Mouse (Mus musculus) G1E (cell line): ENCODE results near the gene Gabrg1. TPM values are rescaled to one million over a fixed set of nuclear protein-coding genes. Genes with fewer than 3 reads are reported as not detected.

Experiments used
- ATAC-seq: 2 replicates; pipeline ENCODE4 v1.8.0; 2016; ENCODE audit warnings: mild to moderate bottlenecking; ENCODE audit not compliant: insufficient number of reproducible peaks, poor library complexity, low FRiP score, severe bottlenecking; ENCODE audit errors: extremely low read depth
- DNase-seq: peaks from one replicate; pipeline ENCODE4 v3.0.0; 2012; ENCODE audit warnings: low spot score
- H3K27me3 ChIP-seq: 2 replicates; pipeline ENCODE4 v1.6.1; 2012; ENCODE audit warnings: mild to moderate bottlenecking, low read length, inconsistent platforms; ENCODE audit not compliant: insufficient read depth
- H3K36me3 ChIP-seq: replicated peaks from 2 replicates; pipeline ENCODE3; 2012; ENCODE audit warnings: mild to moderate bottlenecking, inconsistent platforms
- H3K4me1 ChIP-seq: 2 replicates; pipeline ENCODE4 v1.6.1; 2012; ENCODE audit warnings: low read depth, low read length, inconsistent platforms, mixed read lengths; ENCODE audit not compliant: insufficient read depth
- H3K4me3 ChIP-seq: 2 replicates; pipeline ENCODE4 v1.5.1; 2012; ENCODE audit warnings: low read depth, mild to moderate bottlenecking, inconsistent platforms, low read length, moderate library complexity, mixed read lengths
- H3K9me3 ChIP-seq: replicated peaks from 2 replicates; pipeline ENCODE4 v1.6.1; 2012; ENCODE audit warnings: inconsistent platforms
- CTCF ChIP-seq: IDR thresholded peaks from 2 replicates; pipeline ENCODE4 v1.5.1; 2012; ENCODE audit warnings: low read depth, low read length, inconsistent platforms, mixed read lengths
- GATA1 ChIP-seq: IDR thresholded peaks from 2 replicates; pipeline ENCODE4 v1.6.1; 2012; ENCODE audit warnings: borderline replicate concordance, low read length, inconsistent platforms, mixed read lengths
- GATA2 ChIP-seq: IDR thresholded peaks from 2 replicates; pipeline ENCODE4 v1.6.1; 2012; ENCODE audit warnings: low read depth, low read length, inconsistent platforms, borderline replicate concordance
- POLR2AphosphoS5 ChIP-seq: IDR thresholded peaks from 2 replicates; pipeline ENCODE4 v1.6.1; 2012; ENCODE audit warnings: low read depth, low read length, inconsistent platforms; ENCODE audit not compliant: insufficient replicate concordance
- TAL1 ChIP-seq: conservative IDR thresholded peaks from 2 replicates; pipeline ENCODE4 v1.6.1; 2012; ENCODE audit warnings: low read depth, low read length, inconsistent platforms, mixed read lengths
- polyA plus RNA-seq: library from polyadenylated mRNA; stranded (reverse); fragments of >175 nt; gene quantifications from 2 replicates; pipeline ENCODE4 v1.2.3, GENCODE M21; 2012
- total RNA-seq, 2 experiments: library from RNA; stranded (forward) in 1 of 2; stranded (reverse) in 1 of 2; fragments of 200-1000 nt in 1 of 2; fragments of >200 nt in 1 of 2; fragmentation: Nextera tagmentation in 1 of 2; gene quantifications; 2 replicates each; pipeline ENCODE4 v1.2.3; 2014 to 2017

Gabrg1 gene
- total RNA-seq (2014; fragmentation: Nextera tagmentation) (not detected in 2 replicates), total RNA-seq (2017) (0.05 and 0.12 TPM in 2 replicates), polyA plus RNA-seq (not detected in 2 replicates)

- DNase-seq (no peak), ATAC-seq (no peak)
- H3K27me3 ChIP-seq: no peaks in the 10 kb centered on the region
- peaks cover 3% of the 10 kb centered on the region for H3K9me3 ChIP-seq
- no peak within 1 kb of the TSS for H3K4me3 ChIP-seq
- no peaks in the 10 kb centered on the region for H3K4me1 ChIP-seq
- no peaks in the 10 kb centered on the region for H3K36me3 ChIP-seq
- TF ChIP-seq POLR2AphosphoS5 (no peak), CTCF (no peak), GATA1 (no peak), TAL1 (no peak), GATA2 (no peak)
These were observed at the start of gene Gabrg1 for GRCm38 (mm10) chr5:70842192-70843095. Gene Gabrg1, minus strand, starts transcription at chr5:70842617.

- no peaks in the 10 kb centered on the region for H3K9me3 ChIP-seq
- TF ChIP-seq CTCF: no peak
- no peak for TF ChIP-seq GATA1
- TF ChIP-seq GATA2: no peak
- TF ChIP-seq POLR2AphosphoS5: no peak
- no peak for TF ChIP-seq TAL1
- no peak for DNase-seq
- no peaks in the 10 kb centered on the region for H3K4me1 ChIP-seq
- no peaks in the 10 kb centered on the region for H3K36me3 ChIP-seq
- no peak overlapping the region for H3K4me3 ChIP-seq
- no peaks in the 10 kb centered on the region for H3K27me3 ChIP-seq
- ATAC-seq: no peak
These were observed 41.6 kb upstream of the Gabrg1 start for GRCm38 (mm10) chr5:70884026-70884425.

GRCm38 (mm10) chr5:70870081-70870480 lies 27.7 kb upstream of the Gabrg1 start:
- no peak for DNase-seq
- no peak for TF ChIP-seq GATA1
- TF ChIP-seq TAL1: no peak
- no peak for TF ChIP-seq GATA2
- no peak for TF ChIP-seq POLR2AphosphoS5
- no peak for TF ChIP-seq CTCF
- H3K4me3 ChIP-seq: no peak overlapping the region
- peaks cover 5% of the 10 kb centered on the region; the same call in 1 of the 2 replicates for H3K9me3 ChIP-seq
- no peaks in the 10 kb centered on the region for H3K4me1 ChIP-seq
- H3K36me3 ChIP-seq: no peaks in the 10 kb centered on the region
- H3K27me3 ChIP-seq: no peaks in the 10 kb centered on the region
- no peak for ATAC-seq

- DNase-seq: no peak
- no peak for TF ChIP-seq POLR2AphosphoS5
- no peak for TF ChIP-seq TAL1
- no peak for TF ChIP-seq CTCF
- TF ChIP-seq GATA2: no peak
These were observed 798 bp upstream of the Gabrg1 start for GRCm38 (mm10) chr5:70843096-70843734.

GRCm38 (mm10) chr5:70818681-70819080 lies 23.7 kb downstream of the Gabrg1 start:
- ATAC-seq (no peak), DNase-seq (no peak)
- Histone ChIP-seq H3K4me1 (no peaks in the 10 kb centered on the region), H3K36me3 (no peaks in the 10 kb centered on the region), H3K9me3 (no peaks in the 10 kb centered on the region), H3K4me3 (no peak overlapping the region), H3K27me3 (no peaks in the 10 kb centered on the region)
- TF ChIP-seq GATA1: no peak
- no peak for TF ChIP-seq GATA2
- TF ChIP-seq CTCF: no peak
- TF ChIP-seq POLR2AphosphoS5: no peak
- no peak for TF ChIP-seq TAL1

More at GRCm38 (mm10) chr5:70843096-70843734, 798 bp upstream of the Gabrg1 start:
- Histone ChIP-seq H3K4me1 (no peaks in the 10 kb centered on the region), H3K36me3 (no peaks in the 10 kb centered on the region), H3K27me3 (no peaks in the 10 kb centered on the region), H3K4me3 (no peak overlapping the region), H3K9me3 (peaks cover 3% of the 10 kb centered on the region)
- no peak for ATAC-seq

GRCm38 (mm10) chr5:70736156-70736555 lies 106.3 kb downstream of the Gabrg1 start:
- no peak for TF ChIP-seq POLR2AphosphoS5
- TF ChIP-seq GATA2: no peak
- no peak for TF ChIP-seq CTCF
- Histone ChIP-seq H3K27me3 (no peaks in the 10 kb centered on the region), H3K4me1 (no peaks in the 10 kb centered on the region), H3K9me3 (no peaks in the 10 kb centered on the region), H3K36me3 (no peaks in the 10 kb centered on the region), H3K4me3 (no peak overlapping the region)
- ATAC-seq (no peak), DNase-seq (no peak)
